Mouse (Mus musculus): ENCODE results near the gene Elf2.
"Not testable (repeated sequence)": the region's sequence is repeated elsewhere in the genome, so short reads cannot be mapped to it uniquely, and the experiment has no call there.

The Elf2 gene

GRCm38 (mm10) chr3:51233918-51234751 is 106.3 kb downstream of the Elf2 start:
- peak; percentile 67 to 78 for DNase-seq (ENCODE audit: low spot score in 2 of 2)

- no peak for DNase-seq (ENCODE audit: low spot score in 2 of 2)
These were observed 107.0 kb downstream of the Elf2 start for GRCm38 (mm10) chr3:51233474-51233873.

- no peak for DNase-seq (ENCODE audit: low spot score in 2 of 2)
These were observed 108.1 kb downstream of the Elf2 start for GRCm38 (mm10) chr3:51232205-51232910.

- no peak for DNase-seq (ENCODE audit: low spot score in 2 of 2)
These were observed 109.0 kb downstream of the Elf2 start for GRCm38 (mm10) chr3:51231499-51231898.

- no peak for DNase-seq (ENCODE audit: low spot score in 2 of 2)
These were observed 109.6 kb downstream of the Elf2 start for GRCm38 (mm10) chr3:51230886-51231285.

GRCm38 (mm10) chr3:51230146-51230835 is 110.2 kb downstream of the Elf2 start:
- DNase-seq (ENCODE audit: low spot score in 2 of 2) = peak in 1 of 2 experiments; percentile 25

GRCm38 (mm10) chr3:51229226-51229625 is 111.2 kb downstream of the Elf2 start:
- no peak for DNase-seq (ENCODE audit: low spot score in 2 of 2)

- DNase-seq (ENCODE audit: low spot score in 2 of 2) = no peak
These were observed 111.7 kb downstream of the Elf2 start for GRCm38 (mm10) chr3:51228821-51229205.

GRCm38 (mm10) chr3:51228038-51228820 is 112.2 kb downstream of the Elf2 start:
- peak; percentile 60 to 71 for DNase-seq (ENCODE audit: low spot score in 2 of 2)

GRCm38 (mm10) chr3:51226601-51227000 is 113.9 kb downstream of the Elf2 start:
- no peak for DNase-seq (ENCODE audit: low spot score in 2 of 2)

- no peak for DNase-seq (ENCODE audit: low spot score in 2 of 2)
These were observed 114.5 kb downstream of the Elf2 start for GRCm38 (mm10) chr3:51225979-51226378.

GRCm38 (mm10) chr3:51225226-51225750 is 115.2 kb downstream of the Elf2 start:
- no peak for DNase-seq (ENCODE audit: low spot score in 2 of 2)

GRCm38 (mm10) chr3:51224363-51225225 is 115.9 kb downstream of the Elf2 start, which contains the start of gene Noct:
Noct (plus strand) TSS chr3:51224447.
- DNase-seq (ENCODE audit: low spot score in 2 of 2) = peak; percentile 78

GRCm38 (mm10) chr3:51223556-51223955 is 116.9 kb downstream of the Elf2 start:
- no peak for DNase-seq (ENCODE audit: low spot score in 2 of 2)

GRCm38 (mm10) chr3:51222834-51223460 is 117.5 kb downstream of the Elf2 start:
- DNase-seq (ENCODE audit: low spot score in 2 of 2) = no peak

GRCm38 (mm10) chr3:51222302-51222701 is 118.2 kb downstream of the Elf2 start:
- no peak for DNase-seq (ENCODE audit: low spot score in 2 of 2)

- DNase-seq (ENCODE audit: low spot score in 2 of 2) = no peak
These were observed 118.6 kb downstream of the Elf2 start for GRCm38 (mm10) chr3:51221847-51222246.

- DNase-seq (ENCODE audit: low spot score in 2 of 2) = no peak
These were observed 119.6 kb downstream of the Elf2 start for GRCm38 (mm10) chr3:51220846-51221245.

- DNase-seq (ENCODE audit: low spot score in 2 of 2) = no peak
These were observed 121.2 kb downstream of the Elf2 start for GRCm38 (mm10) chr3:51219213-51219612.

- DNase-seq (ENCODE audit: low spot score in 2 of 2) = not testable (repeated sequence)
These were observed 122.1 kb downstream of the Elf2 start for GRCm38 (mm10) chr3:51218385-51218784.

Data from spleen, postnatal 14 days (tissue).